Mouse (Mus musculus) heart, postnatal 10 days (tissue): ENCODE results near the gene Pigk. TPM values are rescaled to one million over a fixed set of nuclear protein-coding genes. Genes with fewer than 3 reads are reported as not detected.
A peak's percentile ranks its signal among the peaks of the same experiment; 100 is the strongest.

ENCODE experiments used
- DNase-seq, 2 experiments: peaks; one replicate each; pipeline ENCODE4 v3.0.0; 2021
- intact Hi-C: fragments of 180-260 bp; cut with DNase I; formaldehyde crosslinking; loops from one replicate; pipeline ENCODE4 v1.15.1; 2025
- total RNA-seq, 2 experiments: library from RNA; stranded (reverse); gene quantifications; 2 replicates each; pipeline ENCODE4 v1.2.3; 2021

Gene Pigk
- total RNA-seq, 2 experiments from 2014 or later = 30.9 to 31.7 TPM

DNA sequence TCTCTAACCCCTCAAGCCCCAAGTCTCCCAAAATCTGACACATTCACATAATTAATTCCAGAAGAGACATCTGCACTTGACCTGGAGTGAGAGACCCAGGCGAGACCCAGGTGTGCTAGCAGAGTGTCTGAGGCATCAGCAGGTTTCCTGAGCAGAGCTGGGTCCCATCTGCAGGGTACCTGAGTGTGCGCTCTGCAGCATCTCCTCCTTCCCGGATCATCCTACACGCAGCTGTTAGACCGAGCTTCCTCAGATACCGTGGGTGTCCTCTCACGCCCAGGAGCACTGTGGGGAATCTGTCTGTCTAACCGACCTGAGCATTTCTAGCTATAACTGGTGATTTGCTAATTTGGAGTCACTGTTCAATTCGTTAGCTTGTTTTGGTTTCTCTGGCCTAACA is 10.5 kb downstream of the Pigk start:
- DNase-seq = no peak
- intact Hi-C loops = no loop called here

DNA sequence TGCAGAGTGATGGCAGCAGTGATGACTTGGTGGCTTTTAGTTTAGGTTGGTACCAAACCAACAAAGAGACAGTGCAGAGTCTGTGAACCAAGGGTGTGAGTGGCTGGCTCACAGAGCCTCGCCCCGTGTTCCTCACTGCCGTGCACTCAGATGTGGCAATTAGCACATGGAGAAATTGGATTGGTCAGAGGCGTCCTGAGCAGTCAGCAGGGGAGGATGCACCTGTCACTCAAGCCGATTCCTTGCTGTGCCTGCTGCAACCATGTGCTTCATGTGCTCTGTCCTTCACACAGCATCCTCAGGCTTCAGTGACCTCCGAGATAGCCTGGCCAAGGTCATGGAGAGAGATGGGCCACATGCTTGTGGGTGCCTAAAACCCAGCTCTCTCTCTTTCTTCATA is 14.3 kb downstream of the Pigk start:
- DNase-seq = no peak
- intact Hi-C loops = no loop called here

- no peak for DNase-seq
- intact Hi-C loops = no loop called here
Measured at GRCm38 (mm10) chr3:152733011-152733410, 19.1 kb downstream of the Pigk start.

GRCm38 (mm10) chr3:152733513-152733912 is 19.6 kb downstream of the Pigk start:
- DNase-seq = no peak
- intact Hi-C loops = no loop called here

DNA sequence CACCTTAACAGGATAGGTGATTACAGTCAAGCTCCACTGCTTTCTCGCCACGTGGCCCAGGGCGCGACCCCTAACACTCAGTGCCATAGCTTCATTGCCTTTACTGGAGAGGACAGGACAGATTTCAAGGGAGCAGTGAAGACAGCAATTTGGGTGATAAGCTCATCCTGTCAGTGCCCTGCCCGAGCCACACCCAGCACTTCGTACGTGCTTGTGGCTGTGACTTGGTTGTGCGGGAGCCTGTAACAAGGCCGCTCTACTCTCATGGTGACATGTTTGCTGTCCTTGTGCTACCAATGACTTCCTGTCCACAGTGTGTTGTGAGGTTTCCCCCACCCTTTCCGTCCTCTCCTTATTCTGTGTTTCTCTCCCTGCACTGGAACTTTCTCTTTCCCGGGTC is 20.2 kb downstream of the Pigk start:
- intact Hi-C loops = no loop called here
- DNase-seq = no peak

GRCm38 (mm10) chr3:152735601-152736250 is 21.8 kb downstream of the Pigk start:
- no peak for DNase-seq
- intact Hi-C loops = no loop called here

- intact Hi-C loops = no loop called here
- no peak for DNase-seq
Measured at GRCm38 (mm10) chr3:152744301-152744700, 30.4 kb downstream of the Pigk start.

GRCm38 (mm10) chr3:152745611-152746010 is 31.7 kb downstream of the Pigk start:
- intact Hi-C loops = no loop called here
- no peak for DNase-seq

- peak; percentile 41 to 74 for DNase-seq
- intact Hi-C loops = loop anchor here (2.0 kb wide), 1 partner anchor 355 kb away; the partner anchor contains the start of gene Zzz3
Measured at GRCm38 (mm10) chr3:152749461-152749871, 35.6 kb downstream of the Pigk start.

DNA sequence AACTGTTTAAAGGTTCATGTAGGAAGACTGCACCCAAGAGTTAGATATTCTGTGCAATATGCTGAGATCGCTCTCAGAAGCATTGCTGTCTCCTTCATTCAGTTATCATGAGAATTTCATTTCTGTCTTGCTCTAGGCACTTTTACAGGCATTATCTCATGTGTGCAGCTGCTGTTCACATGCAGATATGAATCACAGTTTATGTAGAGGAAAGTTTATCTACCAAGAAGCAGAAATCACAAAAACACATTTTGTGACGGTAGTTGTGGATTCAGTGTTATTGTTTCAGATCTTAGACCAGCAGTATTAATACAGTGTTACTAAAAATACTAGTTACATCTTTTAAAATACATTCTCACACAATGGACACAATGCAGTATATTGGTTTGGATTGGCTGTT is 36.0 kb downstream of the Pigk start:
- DNase-seq = no peak
- intact Hi-C loops = loop anchor here (1.0 to 5.0 kb wide), 3 partner anchors 275 to 488 kb away; partner anchors contain the start of gene Zzz3

- no peak for DNase-seq
- intact Hi-C loops = loop anchor here (5.0 kb wide), 1 partner anchor 491 kb away; no protein-coding TSS in a partner anchor
Measured at GRCm38 (mm10) chr3:152752911-152753310, 39.0 kb downstream of the Pigk start.

DNA sequence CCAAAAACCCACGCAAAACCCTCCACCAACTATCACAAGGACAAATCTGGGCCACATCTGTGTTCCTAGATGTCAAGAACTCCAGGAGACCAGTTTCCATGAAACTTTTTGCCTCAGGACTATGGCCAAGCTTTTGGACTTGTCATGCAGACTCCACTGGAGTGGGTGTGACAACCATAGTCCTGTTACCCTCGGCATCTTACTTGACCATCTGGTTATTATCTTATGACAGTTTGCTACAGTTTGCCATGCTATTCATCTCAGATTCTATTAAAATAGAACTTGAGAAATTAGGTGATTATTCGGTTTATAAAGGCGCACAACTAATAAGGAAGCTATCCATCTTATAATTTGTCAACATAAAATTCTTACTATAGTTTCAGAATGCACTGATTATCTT is 39.4 kb downstream of the Pigk start:
- DNase-seq = no peak
- intact Hi-C loops = loop anchor here (5.0 kb wide), 1 partner anchor 491 kb away; no protein-coding TSS in a partner anchor

DNA sequence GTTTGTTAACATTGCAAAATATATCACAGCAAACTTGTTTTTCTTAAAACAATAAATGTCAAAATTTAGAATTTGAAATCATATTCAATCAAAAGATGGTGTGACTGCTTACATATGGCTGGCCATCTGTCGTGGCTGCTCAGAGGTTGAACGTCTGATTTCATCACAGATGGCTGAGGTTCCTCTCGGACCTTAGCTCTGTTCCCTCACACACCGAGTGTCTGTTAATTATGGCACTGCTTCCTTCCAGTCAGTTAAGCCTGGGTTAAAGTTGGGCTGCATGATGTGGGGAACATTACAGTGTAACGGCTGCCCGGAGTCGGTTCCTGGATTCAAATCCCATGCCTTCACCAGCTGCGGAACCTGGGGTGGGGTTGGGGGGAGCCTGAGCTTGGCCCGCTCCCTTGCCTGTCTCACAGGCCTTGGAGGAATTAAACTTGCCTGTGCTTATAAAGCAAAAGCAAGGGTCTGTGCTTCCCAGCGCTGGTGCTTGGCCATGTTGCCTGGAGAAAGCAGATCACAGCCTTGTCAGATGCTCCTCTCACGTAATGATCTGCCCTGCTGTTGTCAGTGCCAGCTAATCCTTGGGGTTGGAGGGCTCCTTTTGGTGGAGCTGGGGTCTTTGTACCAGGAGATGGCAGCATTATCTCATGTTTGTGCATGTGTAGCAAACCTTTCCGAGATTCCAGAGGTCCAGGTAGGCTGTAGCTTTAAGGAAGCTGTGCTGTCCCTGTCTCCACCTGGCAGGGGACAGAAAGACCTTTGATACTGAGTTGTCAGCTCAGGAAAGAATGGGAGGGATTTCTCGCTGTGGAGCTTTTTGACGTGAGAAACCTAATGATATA is 40.2 kb downstream of the Pigk start:
- no peak for DNase-seq
- intact Hi-C loops = loop anchor here (5.0 kb wide), 1 partner anchor 492 kb away; no protein-coding TSS in a partner anchor

DNA sequence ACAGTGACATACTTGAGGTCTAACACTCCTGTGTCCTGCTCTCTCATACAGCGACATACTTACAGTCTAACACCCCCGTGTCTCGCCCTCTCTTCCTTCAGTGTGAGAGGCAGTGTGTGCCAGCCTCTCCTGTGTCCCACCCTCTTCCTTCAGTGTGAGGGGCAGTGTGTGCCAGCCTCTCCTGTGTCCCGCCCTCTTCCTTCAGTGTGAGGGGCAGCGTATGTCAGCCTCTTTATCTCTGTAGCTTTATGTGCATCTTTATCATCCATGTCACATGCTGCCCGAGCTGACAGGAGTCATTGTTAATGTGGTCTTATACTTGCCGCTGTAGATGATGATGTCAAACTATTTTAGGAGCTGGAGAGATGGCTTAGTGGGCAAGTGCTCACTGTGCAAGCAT is 41.6 kb downstream of the Pigk start:
- intact Hi-C loops = no loop called here

DNA sequence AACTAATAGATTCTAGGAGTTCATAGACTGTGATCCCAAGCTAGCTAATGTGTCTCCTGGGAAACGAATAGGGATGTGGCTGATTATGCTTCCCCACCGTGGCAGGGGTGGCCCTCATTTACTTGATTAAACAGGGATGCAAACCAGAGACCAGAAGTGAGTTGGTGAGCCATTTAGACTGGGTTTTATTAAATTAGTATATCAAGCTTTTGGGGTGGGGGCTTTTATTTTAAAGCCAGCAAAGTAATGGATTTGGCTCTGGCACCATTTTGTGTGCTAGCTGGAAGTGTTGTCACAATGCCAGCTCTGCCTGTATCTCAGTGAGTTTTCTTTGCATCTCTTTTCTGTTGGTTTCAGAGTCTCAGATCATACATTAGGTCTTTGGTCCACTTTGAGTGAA is 43.0 kb downstream of the Pigk start:
- DNase-seq = no peak
- intact Hi-C loops = no loop called here

More for the DNA sequence above, 41.6 kb downstream of the Pigk start:
- DNase-seq = no peak

DNA sequence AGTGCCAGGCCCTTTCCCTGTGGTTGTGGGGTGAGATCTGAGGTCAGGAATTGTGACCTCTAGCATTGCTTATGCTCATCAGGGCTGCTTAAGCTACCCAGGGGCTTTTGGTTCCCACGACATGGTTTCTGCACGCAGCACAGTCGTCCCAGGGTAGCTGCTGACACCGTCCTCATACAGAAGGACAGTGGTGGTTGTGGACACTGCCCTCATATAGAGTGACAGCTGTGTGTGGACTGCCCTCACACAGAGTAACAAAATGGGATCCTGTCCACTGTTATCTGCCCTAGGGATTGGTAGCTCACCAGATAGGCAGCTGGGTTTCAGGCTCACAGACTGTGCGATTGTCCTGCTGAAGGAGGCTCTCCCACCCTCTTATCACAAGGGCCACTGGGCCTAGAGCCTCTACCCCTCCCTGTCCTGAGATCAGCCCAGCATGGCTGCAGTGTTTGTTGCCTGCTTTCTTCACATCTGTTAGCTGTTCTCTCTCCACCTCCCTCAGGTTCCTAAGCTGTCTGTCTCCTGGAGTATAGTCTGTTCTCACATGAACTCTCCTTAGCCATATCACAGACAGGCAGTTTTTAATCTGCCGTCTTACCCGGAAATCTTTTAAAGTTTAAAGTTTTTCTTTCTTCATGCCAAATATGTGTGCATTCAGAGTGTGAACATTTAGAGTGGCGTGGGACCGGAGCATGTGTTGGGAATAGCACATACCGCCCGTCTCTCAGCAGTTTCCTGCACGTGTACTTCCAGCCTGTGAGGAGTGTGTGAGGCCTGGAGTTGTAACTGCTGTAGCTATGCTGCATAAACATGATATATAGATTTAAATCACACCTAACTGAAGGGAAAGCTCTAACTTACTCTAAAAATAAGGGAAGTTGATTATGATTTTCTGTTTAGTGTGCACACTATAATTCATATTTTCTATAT is 43.8 kb downstream of the Pigk start:
- intact Hi-C loops = no loop called here
- DNase-seq = peak; percentile 10 to 23

GRCm38 (mm10) chr3:152758500-152759032 is 44.7 kb downstream of the Pigk start:
- intact Hi-C loops = no loop called here
- DNase-seq = no peak

DNA sequence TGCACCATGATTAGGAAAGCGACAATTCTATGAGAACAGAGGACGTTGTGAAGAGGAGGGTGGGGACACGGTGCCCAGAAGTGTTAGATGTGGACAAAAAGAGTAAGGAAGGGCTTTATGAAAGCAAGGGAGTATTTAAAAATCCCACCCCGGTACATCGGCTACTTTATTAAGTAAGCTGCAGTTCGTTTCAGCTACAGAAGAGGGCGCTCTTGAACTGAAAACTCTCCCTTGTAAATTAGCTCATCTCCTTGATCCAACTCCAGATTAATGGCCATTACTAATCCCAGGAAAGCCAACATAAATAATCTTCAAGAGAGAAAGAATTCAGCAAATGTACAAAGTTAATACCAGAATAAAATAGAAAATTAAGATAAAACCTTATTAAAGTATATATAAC is 47.2 kb downstream of the Pigk start:
- peak; percentile 23 to 64 for DNase-seq
- intact Hi-C loops = loop anchor here (1.0 kb wide), 1 partner anchor 894 kb away; no protein-coding TSS in a partner anchor

- intact Hi-C loops = loop anchor here (1.0 kb wide), 1 partner anchor 894 kb away; no protein-coding TSS in a partner anchor
- DNase-seq = peak in 1 of 2 experiments; percentile 29
Measured at GRCm38 (mm10) chr3:152761661-152762060, 47.8 kb downstream of the Pigk start.

DNA sequence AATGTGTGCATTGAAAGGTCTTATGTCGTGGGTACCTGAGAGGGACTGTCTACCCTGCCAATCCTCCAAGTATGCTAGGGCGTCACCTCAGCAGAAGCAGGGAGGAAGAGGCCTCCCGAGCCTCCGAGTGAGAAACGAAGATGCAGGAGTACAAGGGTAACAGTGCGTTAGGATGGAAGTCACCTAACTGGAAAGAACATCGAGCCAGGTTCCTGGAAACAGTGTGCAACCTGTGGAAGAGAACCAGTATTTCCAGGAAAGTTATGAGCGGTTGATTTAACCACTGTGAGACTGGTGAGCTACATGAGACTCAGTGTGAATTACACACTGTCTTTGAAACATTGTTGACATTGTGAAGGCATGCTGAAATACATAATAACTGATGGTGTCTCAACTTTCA is 48.4 kb downstream of the Pigk start:
- DNase-seq = no peak
- intact Hi-C loops = no loop called here
